Mouse (Mus musculus) Muller cell, postnatal 12 days (primary cell): ENCODE results near the gene Hoxd8.

Experiments
- DNase-seq: peaks from one replicate; pipeline ENCODE4 v3.0.0-alpha.2; 2015; ENCODE audit errors: inconsistent ontology term

The Hoxd8 gene

GRCm38 (mm10) chr2:74669650-74670235 is 34.7 kb upstream of the Hoxd8 start:
- no peak for DNase-seq

DNA sequence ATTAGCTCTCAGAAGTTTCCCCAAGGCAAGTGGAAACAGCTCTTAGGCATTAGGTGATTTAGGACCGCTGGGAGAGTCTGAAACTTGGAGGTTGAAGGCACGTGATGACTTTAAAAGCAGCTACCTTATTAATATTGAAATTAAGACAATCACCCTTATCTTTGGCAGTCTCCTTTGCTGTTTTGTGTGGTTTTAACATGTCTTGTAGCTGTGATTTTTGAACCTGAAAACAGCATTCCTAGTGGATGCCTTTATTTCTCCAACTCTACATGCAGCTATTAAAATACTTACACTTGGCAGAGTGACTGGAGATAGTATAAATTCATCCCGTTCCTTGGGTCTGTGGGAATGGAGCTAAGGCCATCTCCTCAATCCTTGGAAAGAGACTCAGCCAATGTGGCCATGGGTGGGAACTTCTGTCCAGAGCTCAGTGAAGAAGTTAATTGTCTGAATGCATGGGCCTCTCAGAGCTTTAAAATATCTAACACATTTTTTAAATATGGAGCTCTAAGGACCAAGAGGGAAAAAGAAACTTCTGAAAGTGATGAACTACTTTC is 33.7 kb upstream of the Hoxd8 start:
- DNase-seq = no peak

- DNase-seq = no peak
Measured at GRCm38 (mm10) chr2:74671847-74672246, 32.6 kb upstream of the Hoxd8 start.

- no peak for DNase-seq
Measured at GRCm38 (mm10) chr2:74672481-74673362, 31.7 kb upstream of the Hoxd8 start.

DNA sequence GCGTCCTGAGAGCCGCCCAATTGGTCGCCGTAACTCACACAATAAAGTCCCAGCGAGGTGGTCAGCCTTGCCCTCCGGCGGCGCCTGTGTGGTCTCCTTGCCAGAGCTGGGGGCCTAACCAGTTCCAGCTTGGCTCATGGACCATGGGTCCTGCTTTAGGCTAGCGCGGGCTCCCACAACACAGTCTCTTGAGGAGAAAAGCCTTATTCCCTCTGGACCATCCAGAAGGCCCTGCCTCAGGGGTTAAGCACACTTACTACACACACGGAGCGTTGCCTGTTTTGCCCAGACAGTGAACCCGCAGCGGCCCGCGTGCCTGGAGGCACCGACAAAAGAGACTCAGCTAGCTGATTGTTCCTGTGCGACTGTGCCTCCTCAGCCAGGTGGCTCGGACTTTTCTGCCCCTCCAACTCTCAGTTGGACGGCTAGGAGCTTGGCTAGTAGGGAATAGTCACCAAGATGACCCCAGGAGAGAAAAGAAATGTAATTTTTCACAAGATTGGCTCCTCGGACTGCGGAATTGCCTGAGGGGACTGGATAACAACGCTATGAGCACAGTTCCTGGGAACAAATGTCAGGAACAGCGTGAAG is 30.5 kb upstream of the Hoxd8 start:
- DNase-seq = no peak

DNA sequence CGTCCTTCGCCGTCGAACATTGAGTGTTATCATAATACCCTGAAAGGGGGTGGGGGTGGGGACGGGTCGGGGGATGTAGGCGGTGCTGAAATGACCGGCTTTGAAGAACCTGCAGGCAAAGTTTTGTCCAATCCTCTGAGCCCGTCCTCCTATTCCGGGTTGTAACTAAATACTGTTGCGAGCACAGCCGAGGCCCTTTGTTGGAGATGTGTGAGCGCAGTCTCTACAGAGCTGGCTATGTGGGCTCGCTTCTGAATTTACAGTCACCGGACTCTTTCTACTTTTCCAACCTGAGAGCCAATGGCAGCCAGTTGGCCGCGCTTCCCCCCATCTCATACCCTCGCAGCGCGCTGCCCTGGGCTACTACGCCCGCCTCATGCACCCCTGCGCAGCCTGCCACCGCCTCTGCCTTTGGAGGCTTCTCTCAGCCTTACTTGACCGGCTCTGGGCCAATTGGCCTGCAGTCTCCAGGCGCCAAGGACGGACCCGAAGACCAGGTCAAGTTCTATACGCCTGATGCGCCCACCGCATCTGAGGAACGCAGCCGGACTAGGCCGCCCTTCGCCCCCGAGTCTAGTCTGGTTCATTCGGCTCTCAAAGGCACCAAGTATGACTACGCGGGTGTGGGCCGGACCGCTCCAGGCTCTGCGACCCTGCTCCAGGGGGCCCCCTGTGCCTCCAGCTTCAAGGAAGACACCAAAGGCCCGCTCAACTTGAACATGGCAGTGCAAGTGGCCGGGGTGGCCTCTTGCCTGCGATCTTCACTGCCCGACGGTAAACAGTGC is 29.3 kb upstream of the Hoxd8 start, which contains the start of gene Hoxd12:
TSS of gene Hoxd12 (plus strand) at position 133 of the 785 bp plus-strand sequence.
- no peak for DNase-seq

DNA sequence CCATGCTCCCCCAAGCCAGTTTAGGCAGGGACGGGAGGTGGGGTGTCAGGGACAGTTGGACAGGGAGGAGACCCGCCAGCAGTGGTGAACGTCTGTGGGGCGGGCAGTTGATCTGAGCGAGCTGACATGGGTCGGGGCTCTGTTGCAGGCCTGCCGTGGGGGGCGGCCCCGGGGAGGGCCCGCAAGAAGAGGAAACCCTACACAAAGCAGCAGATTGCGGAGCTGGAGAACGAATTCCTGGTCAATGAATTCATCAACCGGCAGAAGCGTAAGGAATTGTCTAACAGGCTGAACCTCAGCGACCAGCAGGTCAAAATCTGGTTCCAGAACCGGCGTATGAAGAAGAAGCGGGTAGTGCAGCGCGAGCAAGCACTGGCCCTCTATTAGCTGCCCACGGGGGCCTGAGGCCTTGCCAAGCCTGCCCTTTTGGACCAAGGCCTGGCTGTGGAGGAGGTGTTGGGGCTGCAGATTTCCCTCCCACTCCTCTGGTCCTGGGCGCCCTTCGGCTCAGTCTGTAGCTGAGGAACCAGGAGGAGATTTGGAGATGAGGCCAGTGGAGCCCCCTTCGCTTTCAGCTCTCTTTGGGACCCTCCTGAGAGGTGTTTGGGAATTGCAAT is 28.6 kb upstream of the Hoxd8 start:
- DNase-seq = no peak

DNA sequence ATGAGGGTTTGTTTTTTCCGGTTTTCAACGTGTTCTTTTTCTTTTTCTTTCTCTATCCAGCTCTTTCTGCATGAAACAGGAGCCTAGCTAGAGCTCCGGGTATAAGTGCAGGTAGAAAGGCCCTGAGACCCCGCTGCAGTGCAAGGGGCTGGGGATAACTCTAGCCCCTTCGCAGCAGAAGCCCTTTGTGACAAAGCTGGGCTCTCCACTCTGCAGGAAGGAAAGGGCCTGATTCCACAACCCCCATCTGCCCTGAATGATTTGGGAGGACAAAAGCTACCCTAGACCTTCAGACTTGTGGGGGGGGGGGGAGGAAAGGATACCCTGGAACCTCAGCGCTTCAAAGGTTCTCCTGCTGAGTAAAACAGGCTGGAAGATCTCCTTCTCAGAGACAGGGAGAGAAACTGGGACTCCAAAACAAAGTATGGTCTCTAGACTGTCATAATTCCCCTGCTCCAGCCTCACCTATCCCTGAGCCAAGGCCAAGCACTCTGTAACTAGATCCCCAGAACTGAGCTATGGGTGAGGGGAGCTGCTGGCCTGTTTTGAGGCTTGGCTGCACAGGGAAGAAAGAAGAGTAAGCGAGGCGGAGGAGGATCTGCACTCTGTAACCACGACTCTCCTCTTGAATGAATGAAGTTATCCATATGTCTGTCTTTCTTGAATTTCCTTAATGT is 27.9 kb upstream of the Hoxd8 start:
- DNase-seq = no peak

DNA sequence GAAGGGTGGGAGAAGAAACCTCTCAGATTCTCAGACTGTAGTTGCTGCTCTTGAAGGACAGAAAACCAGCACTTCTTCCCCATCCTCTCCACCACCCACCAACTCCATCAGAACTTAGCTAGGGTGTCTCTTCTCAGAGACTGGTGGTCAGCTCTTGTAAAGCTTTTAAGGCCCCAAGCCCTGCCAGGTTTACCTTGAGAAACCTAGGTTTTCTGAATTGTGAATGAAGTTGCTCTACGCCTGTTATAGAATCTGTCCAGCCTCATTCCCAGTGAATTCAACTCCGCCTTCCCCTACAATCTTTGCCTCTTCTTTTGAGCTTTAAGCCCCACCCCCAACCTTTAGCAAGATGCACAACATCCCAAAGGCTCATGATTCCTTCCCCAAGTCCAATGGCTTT is 27.3 kb upstream of the Hoxd8 start:
- DNase-seq = no peak

DNA sequence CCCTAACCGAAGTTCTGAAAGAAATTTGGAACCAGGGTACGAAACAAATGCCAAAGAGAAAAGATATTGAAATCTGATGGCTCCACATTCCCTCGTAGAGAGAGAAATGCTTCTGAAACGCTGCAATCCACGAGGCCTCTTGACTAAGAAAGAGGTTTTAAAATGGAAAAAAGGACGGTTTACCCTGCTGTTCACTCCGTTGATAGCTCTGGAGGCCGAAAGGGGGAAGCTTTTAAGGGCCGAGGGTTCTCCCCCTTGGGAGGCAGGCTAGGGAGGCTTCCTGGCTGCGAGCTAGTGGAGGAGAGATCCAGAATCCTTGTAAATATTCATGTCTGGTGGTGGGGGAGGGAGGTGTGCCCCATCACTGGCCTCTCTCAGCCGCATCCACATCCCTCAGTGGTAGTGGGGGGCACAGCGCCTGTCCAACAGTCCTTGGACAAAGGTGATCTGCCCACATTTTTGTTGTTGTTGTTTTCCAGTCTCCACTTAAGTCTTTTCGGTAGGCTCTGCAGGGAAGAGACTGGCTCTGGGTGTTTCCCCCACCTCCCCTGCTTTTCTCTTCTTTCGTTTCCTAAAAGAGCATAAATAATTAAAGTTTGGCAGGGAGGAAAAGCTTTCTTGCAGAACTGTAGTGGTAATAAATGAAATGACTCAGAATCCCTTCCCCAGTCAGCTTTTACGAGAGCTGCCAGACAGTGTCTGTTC is 25.4 kb upstream of the Hoxd8 start, which contains the start of gene Hoxd11:
TSS of gene Hoxd11 (plus strand) at position 667 of the 705 bp plus-strand sequence.
- no peak for DNase-seq

GRCm38 (mm10) chr2:74679596-74679971 is 24.8 kb upstream of the Hoxd8 start:
- no peak for DNase-seq

- no peak for DNase-seq
Measured at GRCm38 (mm10) chr2:74679980-74680379, 24.4 kb upstream of the Hoxd8 start.

GRCm38 (mm10) chr2:74680561-74681398 is 23.6 kb upstream of the Hoxd8 start:
- DNase-seq = no peak

GRCm38 (mm10) chr2:74681594-74682531 is 22.6 kb upstream of the Hoxd8 start:
- no peak for DNase-seq

- no peak for DNase-seq
Measured at GRCm38 (mm10) chr2:74682796-74683195, 21.6 kb upstream of the Hoxd8 start.

GRCm38 (mm10) chr2:74683471-74683951 is 20.9 kb upstream of the Hoxd8 start:
- DNase-seq = no peak

DNA sequence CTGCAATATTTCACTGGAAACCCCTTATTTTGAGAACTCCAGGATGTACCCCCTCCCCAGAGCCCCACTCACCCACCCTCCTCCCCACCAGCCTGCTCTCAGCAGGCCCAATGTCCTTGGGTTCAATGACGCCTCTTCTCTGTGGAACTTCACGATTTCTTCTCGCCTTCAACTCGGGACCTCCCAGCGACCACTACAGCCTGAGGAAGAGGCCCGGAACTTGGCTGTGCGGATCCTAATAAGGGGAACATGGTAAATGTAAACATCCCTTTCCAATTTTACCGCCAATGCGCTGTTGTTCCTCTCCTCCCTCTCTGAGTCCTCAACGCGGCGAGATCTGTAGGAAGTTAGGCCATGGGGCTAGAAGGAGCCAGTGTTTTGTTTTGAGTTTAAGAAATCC is 20.3 kb upstream of the Hoxd8 start:
- no peak for DNase-seq
